Mouse (Mus musculus): Measurements from ENCODE around the gene Tfr2. TPM values are rescaled to one million over a fixed set of nuclear protein-coding genes. Genes with fewer than 3 reads are reported as not detected.

Gene Tfr2
- polyA plus RNA-seq, 1 experiment from 2014 or later = 0.46 TPM

DNA sequence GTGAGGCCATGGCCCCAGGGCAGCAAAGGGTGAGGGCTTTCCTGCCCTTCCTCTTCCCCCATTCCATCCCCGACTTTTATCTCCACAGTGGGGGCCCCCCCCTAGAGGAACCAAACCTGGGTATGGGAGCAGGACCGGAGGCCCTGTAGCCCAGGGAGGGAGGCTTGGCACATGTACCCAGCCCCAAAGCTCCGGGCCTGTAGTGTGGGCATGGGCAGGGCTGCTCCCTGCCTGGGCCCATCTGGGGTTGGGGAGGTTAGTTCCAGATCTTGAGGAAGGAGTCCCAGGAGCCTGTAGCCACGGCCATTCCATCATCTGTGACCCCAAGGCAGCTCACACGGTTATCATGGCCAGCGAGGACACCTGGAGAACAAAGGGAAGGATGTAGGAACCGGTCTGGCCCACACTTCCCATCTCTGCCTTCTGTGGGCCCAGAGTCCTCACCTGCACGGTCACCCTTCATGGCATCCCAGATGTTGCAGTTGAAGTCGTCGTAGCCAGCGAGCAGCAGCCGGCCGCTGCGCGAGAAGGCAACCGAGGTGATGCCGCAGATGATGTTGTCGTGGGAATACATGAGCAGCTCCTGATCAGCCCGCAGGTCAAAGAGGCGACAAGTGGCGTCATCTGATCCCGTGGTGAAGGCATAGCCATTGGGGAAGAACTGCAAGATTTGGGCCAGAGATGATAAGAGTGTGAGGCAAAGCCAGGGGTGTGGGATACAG, 41.2 kb upstream of the Tfr2 start:
- Histone ChIP-seq H3K9ac (ENCODE audit: low read length) (no peak overlapping the region), H3K4me3 (ENCODE audit: low read length) (no peak overlapping the region), H3K4me1 (replicated peaks; ENCODE audit: control insufficient read depth, insufficient read depth, low read length) (peaks cover 17% of the 10 kb centered on the region), H3K4me2 (ENCODE audit: low read depth, low read length) (no peak overlapping the region), H3K36me3 (ENCODE audit: control insufficient read depth, insufficient read depth, low read length) (peaks cover 56% of the 10 kb centered on the region), H3K27me3 (ENCODE audit: control insufficient read depth, insufficient read depth, low read depth, low read length) (no peaks in the 10 kb centered on the region), H3K9me3 (ENCODE audit: control insufficient read depth, low read length) (no peaks in the 10 kb centered on the region), H3K27ac (ENCODE audit: low read length) (no peak overlapping the region)
- ATAC-seq (ENCODE audit: low read depth) = no peak
- WGBS = 78% methylated on average over 22 of the region's 22 CpGs

DNA sequence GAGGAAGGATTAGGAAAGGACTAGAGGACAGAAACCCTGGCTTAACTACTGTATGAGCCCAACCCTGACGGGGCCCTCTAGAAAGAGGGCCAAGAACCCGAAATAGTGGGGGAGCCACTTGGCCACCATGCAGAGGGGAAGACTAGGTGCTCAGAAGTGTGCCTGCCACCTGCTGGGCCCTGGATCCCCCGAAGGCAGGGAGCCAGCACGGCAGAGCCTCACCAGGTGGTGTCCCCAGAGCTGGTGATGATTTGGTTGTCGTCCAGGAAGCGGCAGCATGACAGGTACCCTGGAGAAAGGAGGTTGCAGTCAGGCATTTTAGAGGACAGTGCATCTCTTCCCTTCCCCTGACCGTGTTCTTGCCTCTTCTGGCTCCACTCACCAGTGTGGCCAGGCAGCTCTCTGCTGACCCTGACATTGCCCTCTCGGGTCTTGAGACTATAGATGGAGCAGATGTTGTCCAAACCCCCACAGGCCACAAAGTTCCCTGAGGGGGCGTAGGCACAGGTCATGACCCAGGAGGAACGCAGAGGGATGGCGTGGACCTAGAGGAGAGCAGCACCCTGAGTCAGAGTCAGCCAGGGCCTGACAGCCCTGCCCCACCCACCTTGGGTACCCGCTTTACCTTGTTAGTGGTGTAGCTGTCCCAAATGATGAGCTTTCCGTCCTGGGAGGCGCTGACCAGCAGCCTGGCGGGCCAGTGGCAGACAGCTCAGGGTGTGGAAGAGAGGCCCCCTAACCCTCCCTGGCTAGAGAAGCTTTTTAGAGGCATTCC, 40.2 kb upstream of the Tfr2 start:
- no peaks in the 10 kb centered on the region for H3K27me3 ChIP-seq (ENCODE audit: control insufficient read depth, insufficient read depth, low read depth, low read length)
- no peak overlapping the region for H3K27ac ChIP-seq (ENCODE audit: low read length)
- H3K4me3 ChIP-seq (ENCODE audit: low read length) = no peak overlapping the region
- ATAC-seq (ENCODE audit: low read depth) = no peak
- 74% methylated on average over 15 of the region's 15 CpGs for WGBS
- peaks cover 46% of the 10 kb centered on the region for H3K36me3 ChIP-seq (ENCODE audit: control insufficient read depth, insufficient read depth, low read length)
- H3K4me1 ChIP-seq (replicated peaks; ENCODE audit: control insufficient read depth, insufficient read depth, low read length) = peaks cover 17% of the 10 kb centered on the region
- no peak overlapping the region for H3K4me2 ChIP-seq (ENCODE audit: low read depth, low read length)
- H3K9me3 ChIP-seq (ENCODE audit: control insufficient read depth, low read length) = no peaks in the 10 kb centered on the region
- H3K9ac ChIP-seq (ENCODE audit: low read length) = no peak overlapping the region

DNA sequence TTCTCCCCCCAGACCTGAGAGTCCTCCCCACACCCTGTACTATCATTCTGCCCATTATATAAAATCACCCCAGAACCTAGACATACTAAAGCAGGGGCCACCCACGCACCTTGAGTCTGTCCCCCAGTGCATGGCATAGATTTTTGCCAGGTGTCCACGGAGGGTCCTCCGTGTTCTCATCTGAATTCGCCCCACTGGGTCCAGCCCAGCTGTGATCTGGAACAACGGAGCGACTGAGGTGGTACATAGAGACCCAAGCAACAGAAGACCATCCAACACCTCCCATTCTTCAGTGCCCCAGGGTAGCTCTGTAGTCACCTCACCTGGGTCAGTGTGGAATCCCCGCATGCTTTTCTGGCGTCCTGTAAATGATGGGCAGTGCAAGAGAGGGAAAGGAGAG, 39.6 kb upstream of the Tfr2 start:
- 69% methylated on average over 8 of the region's 8 CpGs for WGBS
- Histone ChIP-seq H3K4me2 (ENCODE audit: low read depth, low read length) (peak overlapping the region; percentile 84), H3K4me1 (replicated peaks; ENCODE audit: control insufficient read depth, insufficient read depth, low read length) (peaks cover 17% of the 10 kb centered on the region), H3K9me3 (ENCODE audit: control insufficient read depth, low read length) (no peaks in the 10 kb centered on the region), H3K27me3 (ENCODE audit: control insufficient read depth, insufficient read depth, low read depth, low read length) (no peaks in the 10 kb centered on the region), H3K36me3 (ENCODE audit: control insufficient read depth, insufficient read depth, low read length) (peaks cover 40% of the 10 kb centered on the region), H3K27ac (ENCODE audit: low read length) (peak overlapping the region; percentile 96), H3K4me3 (ENCODE audit: low read length) (peak overlapping the region; percentile 87), H3K9ac (ENCODE audit: low read length) (peak overlapping the region; percentile 91)
- no peak for ATAC-seq (ENCODE audit: low read depth)

GRCm38 (mm10) chr5:137530588-137531413, 38.8 kb upstream of the Tfr2 start:
- Histone ChIP-seq H3K27me3 (ENCODE audit: control insufficient read depth, insufficient read depth, low read depth, low read length) (no peaks in the 10 kb centered on the region), H3K4me3 (ENCODE audit: low read length) (peak overlapping the region; percentile 87), H3K4me1 (replicated peaks; ENCODE audit: control insufficient read depth, insufficient read depth, low read length) (peaks cover 17% of the 10 kb centered on the region), H3K9me3 (ENCODE audit: control insufficient read depth, low read length) (no peaks in the 10 kb centered on the region), H3K9ac (ENCODE audit: low read length) (peak overlapping the region; percentile 91), H3K36me3 (ENCODE audit: control insufficient read depth, insufficient read depth, low read length) (peaks cover 33% of the 10 kb centered on the region), H3K4me2 (ENCODE audit: low read depth, low read length) (peak overlapping the region; percentile 84), H3K27ac (ENCODE audit: low read length) (peak overlapping the region; percentile 96)
- WGBS = under 1% methylated on average over 43 of the region's 46 CpGs
- peak; percentile 53 for ATAC-seq (ENCODE audit: low read depth)

- Histone ChIP-seq H3K9ac (ENCODE audit: low read length) (peak overlapping the region; percentile 91), H3K36me3 (ENCODE audit: control insufficient read depth, insufficient read depth, low read length) (peaks cover 28% of the 10 kb centered on the region), H3K4me2 (ENCODE audit: low read depth, low read length) (peak overlapping the region; percentile 84), H3K4me3 (ENCODE audit: low read length) (peak overlapping the region; percentile 87), H3K4me1 (replicated peaks; ENCODE audit: control insufficient read depth, insufficient read depth, low read length) (peaks cover 13% of the 10 kb centered on the region), H3K9me3 (ENCODE audit: control insufficient read depth, low read length) (no peaks in the 10 kb centered on the region), H3K27me3 (ENCODE audit: control insufficient read depth, insufficient read depth, low read depth, low read length) (no peaks in the 10 kb centered on the region), H3K27ac (ENCODE audit: low read length) (peak overlapping the region; percentile 96)
- ATAC-seq (ENCODE audit: low read depth) = peak; percentile 4; the same call in 1 of the 2 replicates
- WGBS = 0% methylated on average over 49 of the region's 51 CpGs
Observed at GRCm38 (mm10) chr5:137531414-137532130, 38.1 kb upstream of the Tfr2 start.

- ATAC-seq (ENCODE audit: low read depth) = no peak
- WGBS = under 1% methylated on average over 19 of the region's 19 CpGs
Observed at GRCm38 (mm10) chr5:137532131-137532807, 37.4 kb upstream of the Tfr2 start.

GRCm38 (mm10) chr5:137532808-137533116, 36.9 kb upstream of the Tfr2 start:
- peak; percentile 34 for ATAC-seq (ENCODE audit: low read depth)

More at GRCm38 (mm10) chr5:137532131-137532807, 37.4 kb upstream of the Tfr2 start:
- Histone ChIP-seq H3K36me3 (ENCODE audit: control insufficient read depth, insufficient read depth, low read length) (peaks cover 27% of the 10 kb centered on the region), H3K27me3 (ENCODE audit: control insufficient read depth, insufficient read depth, low read depth, low read length) (no peaks in the 10 kb centered on the region), H3K9me3 (ENCODE audit: control insufficient read depth, low read length) (no peaks in the 10 kb centered on the region), H3K4me2 (ENCODE audit: low read depth, low read length) (peak overlapping the region; percentile 84), H3K4me1 (replicated peaks; ENCODE audit: control insufficient read depth, insufficient read depth, low read length) (peaks cover 13% of the 10 kb centered on the region), H3K4me3 (ENCODE audit: low read length) (peak overlapping the region; percentile 87), H3K9ac (ENCODE audit: low read length) (peak overlapping the region; percentile 91), H3K27ac (ENCODE audit: low read length) (peak overlapping the region; percentile 96)

GRCm38 (mm10) chr5:137533117-137533827, 36.4 kb upstream of the Tfr2 start, which contains the start of the genes Epo and Gnb2:
Gene Epo (minus strand): TSS chr5:137533242.
Gene Gnb2 (minus strand): TSS chr5:137533510.
- Histone ChIP-seq H3K4me3 (ENCODE audit: low read length) (peak within 1 kb of the TSS; percentile 87), H3K4me2 (ENCODE audit: low read depth, low read length) (peak within 1 kb of the TSS; percentile 84), H3K9ac (ENCODE audit: low read length) (peak within 1 kb of the TSS; percentile 91), H3K9me3 (ENCODE audit: control insufficient read depth, low read length) (no peaks in the 10 kb centered on the region), H3K36me3 (ENCODE audit: control insufficient read depth, insufficient read depth, low read length) (peaks cover 17% of the 10 kb centered on the region), H3K27ac (ENCODE audit: low read length) (peak within 1 kb of the TSS; percentile 96), H3K4me1 (replicated peaks; ENCODE audit: control insufficient read depth, insufficient read depth, low read length) (peaks cover 13% of the 10 kb centered on the region), H3K27me3 (ENCODE audit: control insufficient read depth, insufficient read depth, low read depth, low read length) (no peaks in the 10 kb centered on the region)
- peak; percentile 81 for ATAC-seq (ENCODE audit: low read depth)
- under 1% methylated on average over 40 of the region's 40 CpGs for WGBS

More at GRCm38 (mm10) chr5:137532808-137533116, 36.9 kb upstream of the Tfr2 start:
- Histone ChIP-seq H3K9me3 (ENCODE audit: control insufficient read depth, low read length) (no peaks in the 10 kb centered on the region), H3K27me3 (ENCODE audit: control insufficient read depth, insufficient read depth, low read depth, low read length) (no peaks in the 10 kb centered on the region), H3K36me3 (ENCODE audit: control insufficient read depth, insufficient read depth, low read length) (peaks cover 22% of the 10 kb centered on the region), H3K27ac (ENCODE audit: low read length) (peak overlapping the region; percentile 96), H3K4me3 (ENCODE audit: low read length) (peak overlapping the region; percentile 87), H3K4me2 (ENCODE audit: low read depth, low read length) (peak overlapping the region; percentile 84), H3K9ac (ENCODE audit: low read length) (peak overlapping the region; percentile 91), H3K4me1 (replicated peaks; ENCODE audit: control insufficient read depth, insufficient read depth, low read length) (peaks cover 13% of the 10 kb centered on the region)
- 0% methylated on average over 9 of the region's 12 CpGs for WGBS

Data from lung, embryonic 16.5 days (tissue).